Mouse (Mus musculus): ENCODE results near the gene Mgst3. TPM values are rescaled to one million over a fixed set of nuclear protein-coding genes. Genes with fewer than 3 reads are reported as not detected.

The Mgst3 gene
- polyA plus RNA-seq, 1 experiment from 2014 or later = 316 TPM

DNA sequence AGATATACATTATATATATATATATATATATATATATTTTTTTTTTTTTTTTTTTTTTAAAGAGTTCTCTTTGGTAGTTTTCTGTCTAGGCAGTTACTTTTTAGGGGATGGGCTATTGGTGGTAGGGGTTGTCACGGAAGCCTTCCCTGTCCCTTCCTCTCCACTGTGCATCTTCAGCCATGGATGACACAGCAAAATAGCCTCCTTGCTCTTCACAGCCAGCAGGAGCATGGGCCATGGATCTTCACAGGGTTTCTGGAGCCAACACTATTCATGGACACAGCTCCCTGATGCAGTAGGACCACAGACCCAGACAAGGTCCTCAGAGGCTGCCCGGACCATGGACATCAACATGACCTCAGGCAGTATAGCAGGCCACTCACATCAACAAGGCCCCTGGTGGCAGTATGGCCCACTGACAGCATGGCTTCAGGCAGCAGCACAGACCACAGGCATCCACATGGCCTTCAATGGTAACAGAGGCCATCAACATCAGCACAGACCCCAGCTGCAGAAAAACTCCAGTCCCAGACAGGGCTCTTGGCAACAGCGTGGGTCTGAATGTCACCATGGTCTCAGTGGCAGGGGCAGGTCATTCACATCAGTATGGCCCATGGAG is 52.6 kb downstream of the Mgst3 start:
- peak overlapping the region; percentile 58; the same call in 1 of the 2 replicates for H3K9ac ChIP-seq (ENCODE audit: low read depth, low read length)
- peak overlapping the region; percentile 94 for H3K4me2 ChIP-seq (ENCODE audit: low read depth, low read length)
- H3K4me3 ChIP-seq (ENCODE audit: low read depth, low read length) = peak overlapping the region; percentile 66; the same call in 1 of the 2 replicates
- H3K9me3 ChIP-seq (replicated peaks; ENCODE audit: control insufficient read depth, low read length) = no peaks in the 10 kb centered on the region
- peaks cover 10% of the 10 kb centered on the region for H3K4me1 ChIP-seq (ENCODE audit: control insufficient read depth, low read depth, low read length)
- no peak for ATAC-seq (ENCODE audit: low read depth)
- 79% methylated on average over 3 of the region's 3 CpGs for WGBS (ENCODE audit: insufficient replicate concordance)
- no peaks in the 10 kb centered on the region for H3K36me3 ChIP-seq (ENCODE audit: control insufficient read depth, insufficient read depth)
- H3K27ac ChIP-seq (ENCODE audit: low read length) = no peak overlapping the region; the same call in 1 of the 2 replicates
- H3K27me3 ChIP-seq (ENCODE audit: control insufficient read depth, insufficient read depth, low read depth, low read length) = no peaks in the 10 kb centered on the region

DNA sequence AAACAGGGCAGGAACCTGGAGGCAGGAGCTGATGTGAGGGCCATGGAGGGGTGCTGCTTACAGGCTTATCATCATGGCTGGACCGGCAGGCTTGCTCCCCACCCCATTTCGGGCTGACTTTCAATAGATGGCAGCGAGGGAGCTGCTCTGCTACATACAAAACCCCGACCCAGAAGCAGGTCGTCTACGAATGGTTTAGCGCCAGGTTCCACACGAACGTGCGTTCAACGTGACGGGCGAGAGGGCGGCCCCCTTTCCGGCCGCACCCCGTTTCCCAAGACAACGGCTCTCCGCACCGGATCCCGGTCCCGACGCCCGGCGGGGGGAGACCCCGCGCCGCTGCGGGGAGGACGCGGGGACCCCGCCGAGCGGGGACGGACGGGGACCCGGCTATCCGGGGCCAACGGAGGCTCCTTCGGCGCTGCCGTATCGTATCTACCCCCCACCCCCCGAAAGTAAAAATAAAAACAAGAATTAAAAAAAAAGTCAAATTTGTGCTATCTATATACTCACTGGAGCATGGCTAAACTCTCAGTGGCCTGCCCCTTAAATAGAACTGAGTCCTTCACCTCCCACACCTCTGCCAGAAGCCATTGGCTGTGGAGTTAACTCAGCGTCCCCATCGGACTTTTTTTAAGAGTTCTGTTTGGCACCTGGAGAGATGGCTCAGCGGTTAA is 53.4 kb downstream of the Mgst3 start:
- H3K4me2 ChIP-seq (ENCODE audit: low read depth, low read length) = peak overlapping the region; percentile 94
- H3K27me3 ChIP-seq (ENCODE audit: control insufficient read depth, insufficient read depth, low read depth, low read length) = no peaks in the 10 kb centered on the region
- peak overlapping the region; percentile 43; the same call in 1 of the 2 replicates for H3K27ac ChIP-seq (ENCODE audit: low read length)
- WGBS (ENCODE audit: insufficient replicate concordance) = 1% methylated on average over 47 of the region's 47 CpGs
- H3K9ac ChIP-seq (ENCODE audit: low read depth, low read length) = peak overlapping the region; percentile 58
- peak overlapping the region; percentile 66 for H3K4me3 ChIP-seq (ENCODE audit: low read depth, low read length)
- ATAC-seq (ENCODE audit: low read depth) = peak; percentile 81
- peaks cover 10% of the 10 kb centered on the region for H3K4me1 ChIP-seq (ENCODE audit: control insufficient read depth, low read depth, low read length)
- H3K36me3 ChIP-seq (ENCODE audit: control insufficient read depth, insufficient read depth) = no peaks in the 10 kb centered on the region
- no peaks in the 10 kb centered on the region for H3K9me3 ChIP-seq (replicated peaks; ENCODE audit: control insufficient read depth, low read length)

DNA sequence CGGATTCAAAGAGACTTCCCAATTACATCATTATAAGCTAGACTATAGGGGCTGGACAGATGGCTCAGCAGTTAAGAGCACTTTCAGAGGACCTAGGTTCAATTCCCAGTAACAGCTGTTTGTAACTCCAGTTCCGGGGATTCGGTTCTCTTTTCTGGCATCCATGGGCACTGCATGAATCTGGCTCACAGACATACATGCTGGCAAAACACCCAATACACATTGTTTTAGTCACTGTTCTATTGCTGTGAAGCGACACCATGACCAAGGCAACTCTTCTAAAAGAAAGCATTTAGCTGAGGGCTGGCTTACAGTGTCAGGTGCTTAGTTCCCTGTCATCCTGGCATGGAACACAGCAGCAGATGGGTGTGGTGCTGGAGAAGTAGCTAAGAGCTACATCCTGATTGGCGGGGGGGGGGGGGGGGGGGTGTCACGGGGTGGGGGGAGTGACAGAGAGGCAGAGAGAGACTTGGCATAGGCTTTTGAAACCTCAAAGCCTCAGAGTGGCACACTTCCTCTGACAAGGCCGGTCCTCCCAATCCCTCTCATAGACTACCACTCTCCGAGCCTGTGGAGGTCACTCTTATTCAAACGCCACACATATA is 54.4 kb downstream of the Mgst3 start:
- H3K27ac ChIP-seq (ENCODE audit: low read length) = no peak overlapping the region
- peak overlapping the region; percentile 94; the same call in 1 of the 2 replicates for H3K4me2 ChIP-seq (ENCODE audit: low read depth, low read length)
- H3K27me3 ChIP-seq (ENCODE audit: control insufficient read depth, insufficient read depth, low read depth, low read length) = no peaks in the 10 kb centered on the region
- no peaks in the 10 kb centered on the region for H3K36me3 ChIP-seq (ENCODE audit: control insufficient read depth, insufficient read depth)
- H3K4me3 ChIP-seq (ENCODE audit: low read depth, low read length) = no peak overlapping the region
- 66% methylated on average over 7 of the region's 9 CpGs for WGBS (ENCODE audit: insufficient replicate concordance)
- H3K9ac ChIP-seq (ENCODE audit: low read depth, low read length) = no peak overlapping the region
- peaks cover 10% of the 10 kb centered on the region for H3K4me1 ChIP-seq (ENCODE audit: control insufficient read depth, low read depth, low read length)
- no peak for ATAC-seq (ENCODE audit: low read depth)
- no peaks in the 10 kb centered on the region for H3K9me3 ChIP-seq (replicated peaks; ENCODE audit: control insufficient read depth, low read length)

DNA sequence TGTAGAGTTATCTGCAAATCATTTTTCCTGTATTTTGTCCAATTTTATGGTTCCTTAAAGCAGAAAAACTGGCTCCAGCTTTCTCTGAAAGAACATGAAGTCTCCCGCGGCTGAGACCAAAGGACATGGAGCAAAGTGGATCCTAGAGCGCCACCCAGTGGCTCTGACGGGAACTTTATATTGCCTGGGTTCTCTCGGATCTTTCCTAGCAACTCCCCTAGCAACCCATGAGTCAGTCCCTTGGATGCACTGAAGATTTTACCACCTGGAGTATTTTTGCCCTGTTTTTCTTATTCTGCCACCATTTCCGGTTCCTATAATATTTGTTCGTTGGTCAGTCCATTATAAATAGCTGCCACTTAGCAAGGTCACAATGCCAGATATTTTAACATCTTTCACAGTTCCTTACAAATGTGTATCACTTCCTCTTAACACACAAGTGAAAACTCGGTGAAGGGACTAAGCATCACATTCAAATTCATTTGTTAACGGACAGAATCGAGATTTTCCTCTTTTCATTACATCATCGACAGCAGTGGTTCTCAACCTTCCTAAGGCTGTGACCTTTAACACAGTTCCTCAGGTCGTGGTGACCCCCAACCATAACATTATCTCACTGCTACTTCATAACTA is 56.1 kb downstream of the Mgst3 start:
- H3K27ac ChIP-seq (ENCODE audit: low read length) = no peak overlapping the region
- no peak overlapping the region for H3K4me3 ChIP-seq (ENCODE audit: low read depth, low read length)
- H3K9me3 ChIP-seq (replicated peaks; ENCODE audit: control insufficient read depth, low read length) = no peaks in the 10 kb centered on the region
- 11% methylated on average over 12 of the region's 12 CpGs for WGBS (ENCODE audit: insufficient replicate concordance)
- peaks cover 10% of the 10 kb centered on the region for H3K4me1 ChIP-seq (ENCODE audit: control insufficient read depth, low read depth, low read length)
- H3K36me3 ChIP-seq (ENCODE audit: control insufficient read depth, insufficient read depth) = peaks cover 2% of the 10 kb centered on the region
- peak; percentile 39; the same call in 1 of the 2 replicates for ATAC-seq (ENCODE audit: low read depth)
- no peaks in the 10 kb centered on the region for H3K27me3 ChIP-seq (ENCODE audit: control insufficient read depth, insufficient read depth, low read depth, low read length)
- no peak overlapping the region for H3K4me2 ChIP-seq (ENCODE audit: low read depth, low read length)
- no peak overlapping the region for H3K9ac ChIP-seq (ENCODE audit: low read depth, low read length)

DNA sequence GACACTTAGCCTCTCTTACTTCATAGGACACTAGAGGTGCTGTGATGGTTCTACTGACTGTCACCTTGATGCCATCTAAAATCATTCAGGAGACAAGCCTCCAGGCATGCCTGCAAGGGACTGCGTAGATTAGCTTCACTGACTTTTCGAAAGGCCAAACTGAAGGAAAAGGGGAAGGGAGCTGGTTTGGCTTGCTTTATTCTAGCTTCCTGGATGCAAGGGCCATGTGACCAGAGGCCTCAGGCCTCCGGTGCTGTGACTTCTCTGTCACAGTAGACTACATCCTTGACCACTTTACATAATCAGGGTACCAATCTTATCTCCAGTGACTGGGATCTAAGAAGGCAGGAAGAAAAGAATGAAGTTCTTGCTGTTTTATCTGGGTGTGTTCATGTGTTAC is 57.2 kb downstream of the Mgst3 start:
- H3K27me3 ChIP-seq (ENCODE audit: control insufficient read depth, insufficient read depth, low read depth, low read length) = no peaks in the 10 kb centered on the region

DNA sequence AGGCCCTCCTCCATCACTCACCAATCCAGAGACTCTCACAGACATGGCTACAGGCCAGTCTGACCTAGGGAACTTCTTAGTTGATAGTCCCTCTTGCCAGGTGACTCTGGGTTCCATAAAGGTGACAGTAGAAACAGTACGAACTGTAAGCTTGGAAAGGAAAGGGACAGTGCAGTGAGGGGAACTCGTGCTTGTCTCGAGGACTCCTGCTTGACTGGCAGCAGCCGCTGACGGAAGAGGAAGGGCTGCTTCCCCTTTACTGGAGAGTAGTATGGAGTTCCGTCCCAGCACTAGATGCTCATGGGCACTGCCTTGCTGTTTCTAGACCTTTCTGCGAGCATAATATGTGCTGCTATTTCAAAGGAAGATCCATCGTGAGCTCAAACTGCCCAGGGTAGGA is 62.5 kb downstream of the Mgst3 start:
- Histone ChIP-seq H3K4me2 (ENCODE audit: low read depth, low read length) (no peak overlapping the region), H3K27me3 (ENCODE audit: control insufficient read depth, insufficient read depth, low read depth, low read length) (no peaks in the 10 kb centered on the region), H3K9ac (ENCODE audit: low read depth, low read length) (no peak overlapping the region), H3K36me3 (ENCODE audit: control insufficient read depth, insufficient read depth) (peaks cover 22% of the 10 kb centered on the region), H3K27ac (ENCODE audit: low read length) (no peak overlapping the region), H3K4me1 (ENCODE audit: control insufficient read depth, low read depth, low read length) (no peaks in the 10 kb centered on the region), H3K4me3 (ENCODE audit: low read depth, low read length) (no peak overlapping the region), H3K9me3 (replicated peaks; ENCODE audit: control insufficient read depth, low read length) (no peaks in the 10 kb centered on the region)
- 53% methylated on average over 8 of the region's 8 CpGs for WGBS (ENCODE audit: insufficient replicate concordance)
- ATAC-seq (ENCODE audit: low read depth) = 0 out of 2 replicates have a peak, but pooled peaks have one; percentile 16

More for the DNA sequence above, 57.2 kb downstream of the Mgst3 start:
- Histone ChIP-seq H3K9ac (ENCODE audit: low read depth, low read length) (no peak overlapping the region), H3K36me3 (ENCODE audit: control insufficient read depth, insufficient read depth) (peaks cover 4% of the 10 kb centered on the region), H3K4me1 (ENCODE audit: control insufficient read depth, low read depth, low read length) (peaks cover 10% of the 10 kb centered on the region), H3K4me3 (ENCODE audit: low read depth, low read length) (no peak overlapping the region), H3K27ac (ENCODE audit: low read length) (no peak overlapping the region), H3K4me2 (ENCODE audit: low read depth, low read length) (no peak overlapping the region), H3K9me3 (replicated peaks; ENCODE audit: control insufficient read depth, low read length) (no peaks in the 10 kb centered on the region)
- ATAC-seq (ENCODE audit: low read depth) = no peak
- WGBS (ENCODE audit: insufficient replicate concordance) = 63% methylated on average over 3 of the region's 3 CpGs

DNA sequence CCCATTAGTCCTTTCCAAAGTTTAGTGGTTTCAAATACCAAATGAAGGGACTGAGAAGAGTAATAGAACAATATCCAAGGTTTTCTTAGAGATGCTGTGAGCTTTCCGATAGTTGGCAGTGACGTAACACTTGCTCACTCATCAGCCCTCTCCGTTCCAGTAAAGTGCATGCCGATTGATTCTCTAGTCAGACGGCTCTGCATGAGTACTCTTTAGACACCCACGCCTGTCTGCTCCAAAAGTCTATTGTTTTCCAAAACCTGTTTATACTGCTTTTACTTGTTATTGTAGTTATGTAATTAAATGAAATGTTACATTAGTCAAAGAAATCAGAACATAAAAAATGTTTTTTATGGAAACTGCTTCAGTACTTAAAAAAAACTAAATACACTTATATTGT is 64.9 kb downstream of the Mgst3 start:
- Histone ChIP-seq H3K4me2 (ENCODE audit: low read depth, low read length) (no peak overlapping the region), H3K9me3 (replicated peaks; ENCODE audit: control insufficient read depth, low read length) (no peaks in the 10 kb centered on the region)

More for the DNA sequence above, 64.9 kb downstream of the Mgst3 start:
- no peak for ATAC-seq (ENCODE audit: low read depth)
- WGBS (ENCODE audit: insufficient replicate concordance) = 82% methylated on average over 6 of the region's 6 CpGs
- Histone ChIP-seq H3K36me3 (ENCODE audit: control insufficient read depth, insufficient read depth) (peaks cover 25% of the 10 kb centered on the region), H3K9ac (ENCODE audit: low read depth, low read length) (no peak overlapping the region), H3K4me1 (ENCODE audit: control insufficient read depth, low read depth, low read length) (no peaks in the 10 kb centered on the region), H3K4me3 (ENCODE audit: low read depth, low read length) (no peak overlapping the region), H3K27me3 (ENCODE audit: control insufficient read depth, insufficient read depth, low read depth, low read length) (no peaks in the 10 kb centered on the region), H3K27ac (ENCODE audit: low read length) (no peak overlapping the region)
